Mouse (Mus musculus) CH12.LX (cell line): ENCODE measurements around the gene Actn4. TPM values are rescaled to one million over a fixed set of nuclear protein-coding genes. Genes with fewer than 3 reads are reported as not detected.

Experiments
- DNase-seq: peaks from one replicate; pipeline ENCODE4 v3.0.0-alpha.2; 2013; ENCODE audit errors: extremely low read depth
- H3K27ac ChIP-seq: 2 replicates; pipeline ENCODE4 v1.5.1; 2012; ENCODE audit warnings: low read depth, mild to moderate bottlenecking, control low read depth, moderate library complexity; ENCODE audit not compliant: insufficient read depth
- H3K27me3 ChIP-seq: replicated peaks from 2 replicates; pipeline ENCODE3; 2012; ENCODE audit warnings: inconsistent platforms
- H3K36me3 ChIP-seq, 2 experiments: replicated peaks in 1 of 2; 2 replicates each; pipeline versions ENCODE3 to v1.6.1; 2012; ENCODE audit warnings: inconsistent platforms in 1 of 2, low read length in 1 of 2, mild to moderate bottlenecking in 1 of 2, mixed read lengths in 1 of 2, moderate library complexity in 1 of 2; ENCODE audit not compliant: control insufficient read depth in 1 of 2, insufficient read depth in 1 of 2
- H3K4me1 ChIP-seq, 2 experiments: 2 replicates each; pipeline ENCODE4 v1.6.1; 2012; ENCODE audit warnings: inconsistent platforms in 1 of 2, moderate library complexity in 1 of 2; ENCODE audit not compliant: insufficient read depth in 2 of 2, control insufficient read depth in 1 of 2
- H3K4me2 ChIP-seq: 2 replicates; pipeline ENCODE4 v1.6.1; 2012; ENCODE audit warnings: low read depth, mild to moderate bottlenecking, control low read depth; ENCODE audit not compliant: poor library complexity, insufficient read depth, severe bottlenecking
- H3K4me3 ChIP-seq, 3 experiments: fragments of 150-350 bp in 1 of 3; sonication (generic) in 1 of 3; replicated peaks in 1 of 3; 2 replicates each; pipeline versions ENCODE3 to v1.5.1; 2011 to 2012; ENCODE audit warnings: low read depth in 2 of 3, low read length in 2 of 3, mild to moderate bottlenecking in 2 of 3, moderate library complexity in 2 of 3, control low read depth in 1 of 3, improper control_type of control experiment in 1 of 3, inconsistent platforms in 1 of 3, mixed read lengths in 1 of 3; ENCODE audit not compliant: poor library complexity in 1 of 3
- H3K79me2 ChIP-seq: replicated peaks from 2 replicates; pipeline ENCODE4 v1.6.1; 2012; ENCODE audit warnings: mild to moderate bottlenecking, moderate library complexity; ENCODE audit not compliant: control insufficient read depth, poor library complexity, insufficient read depth, severe bottlenecking; ENCODE audit errors: extremely low read depth
- H3K9ac ChIP-seq: 2 replicates; pipeline ENCODE4 v1.6.1; 2012; ENCODE audit warnings: low read depth, mild to moderate bottlenecking, control low read depth, moderate library complexity; ENCODE audit not compliant: insufficient read depth
- H3K9me3 ChIP-seq: replicated peaks from 2 replicates; pipeline ENCODE3; 2012; ENCODE audit warnings: low read length, inconsistent platforms, mixed read lengths
- BHLHE40 ChIP-seq: IDR thresholded peaks from 2 replicates; pipeline ENCODE4 v1.6.1; 2011; ENCODE audit warnings: mild to moderate bottlenecking, low read depth, low read length, improper control_type of control experiment
- CHD1 ChIP-seq: IDR thresholded peaks from 2 replicates; pipeline ENCODE4 v1.6.1; 2012; ENCODE audit warnings: low read depth, low read length, improper control_type of control experiment, inconsistent platforms
- CTCF ChIP-seq, 2 experiments: IDR thresholded peaks in 1 of 2; conservative IDR thresholded peaks in 1 of 2; 2 replicates each; pipeline ENCODE4 v1.5.1; 2011 to 2012; ENCODE audit warnings: low read depth in 2 of 2, low read length in 2 of 2, improper control_type of control experiment in 1 of 2, inconsistent platforms in 1 of 2, mild to moderate bottlenecking in 1 of 2, moderate library complexity in 1 of 2
- GABPA ChIP-seq: IDR thresholded peaks from 2 replicates; pipeline ENCODE4 v1.6.1; 2012; ENCODE audit warnings: low read depth, low read length, improper control_type of control experiment, inconsistent platforms; ENCODE audit not compliant: insufficient replicate concordance
- JUN ChIP-seq: IDR thresholded peaks from 2 replicates; pipeline ENCODE4 v1.6.1; 2011; ENCODE audit warnings: low read depth, mild to moderate bottlenecking, low read length, improper control_type of control experiment, moderate library complexity; ENCODE audit not compliant: insufficient read depth
- JUND ChIP-seq: conservative IDR thresholded peaks from 2 replicates; pipeline ENCODE4 v1.6.1; 2011; ENCODE audit warnings: low read depth, low read length, improper control_type of control experiment
- KAT2A ChIP-seq: IDR thresholded peaks from 2 replicates; pipeline ENCODE4 v1.6.1; 2012; ENCODE audit warnings: low read length, improper control_type of control experiment, inconsistent platforms; ENCODE audit not compliant: insufficient replicate concordance
- MEF2A ChIP-seq: IDR thresholded peaks from 2 replicates; pipeline ENCODE4 v1.6.1; 2014; ENCODE audit warnings: low read depth, mild to moderate bottlenecking, inconsistent platforms, low read length, improper control_type of control experiment, borderline replicate concordance
- PAX5 ChIP-seq: IDR thresholded peaks from 2 replicates; pipeline ENCODE4 v1.6.1; 2012; ENCODE audit warnings: low read length, inconsistent platforms, mixed read lengths
- POLR2A ChIP-seq: IDR thresholded peaks from 2 replicates; pipeline ENCODE4 v1.6.1; 2011; ENCODE audit warnings: low read depth, mild to moderate bottlenecking, improper control_type of control experiment, low read length
- POLR2AphosphoS2 ChIP-seq: IDR thresholded peaks from 2 replicates; pipeline ENCODE4 v1.6.1; 2011; ENCODE audit warnings: low read depth, low read length, improper control_type of control experiment
- RAD21 ChIP-seq: IDR thresholded peaks from 2 replicates; pipeline ENCODE4 v1.6.1; 2011; ENCODE audit warnings: low read depth, mild to moderate bottlenecking, low read length, improper control_type of control experiment, moderate library complexity
- TCF12 ChIP-seq: IDR thresholded peaks from 2 replicates; pipeline ENCODE4 v1.6.1; 2014; ENCODE audit warnings: low read depth, mild to moderate bottlenecking, inconsistent platforms, low read length, improper control_type of control experiment
- ZC3H11A ChIP-seq: IDR thresholded peaks from 2 replicates; pipeline ENCODE4 v1.6.1; 2012; ENCODE audit warnings: low read depth, mild to moderate bottlenecking, inconsistent platforms, low read length, improper control_type of control experiment
- dilution Hi-C: fragments of 300-500 bp; cut with MboI; formaldehyde crosslinking; loops from 2 replicates; pipeline ENCODE4 v1.14.3; 2020; ENCODE audit warnings: low sequenced_read_pairs; ENCODE audit not compliant: extremely low pct_unique_long_range_greater_than_20kb, extremely low pct_ligation_motif_present
- in situ Hi-C: fragments of 300-500 bp; cut with MboI; formaldehyde crosslinking; loops from 3 replicates; pipeline ENCODE4 v1.14.3; 2019; ENCODE audit warnings: low sequenced_read_pairs, low pct_ligation_motif_present, low pct_unique_long_range_greater_than_20kb, mixed read lengths
- polyA plus RNA-seq: library from polyadenylated mRNA; unstranded; fragments of >175 nt; gene quantifications from 2 replicates; pipeline ENCODE4 v1.2.1, GENCODE M21; 2012; ENCODE audit warnings: low read depth; ENCODE audit not compliant: insufficient read length
- total RNA-seq, 2 experiments: library from RNA; depleted of rRNA; stranded (reverse); fragments of 300-350 nt in 1 of 2; fragments of >200 nt in 1 of 2; gene quantifications; 2 replicates each; pipeline ENCODE4 v1.2.3; 2012 to 2014

Gene Actn4
- total and polyA plus RNA-seq, 3 experiments: 56.9 to 145 (median 63.4) TPM

DNA sequence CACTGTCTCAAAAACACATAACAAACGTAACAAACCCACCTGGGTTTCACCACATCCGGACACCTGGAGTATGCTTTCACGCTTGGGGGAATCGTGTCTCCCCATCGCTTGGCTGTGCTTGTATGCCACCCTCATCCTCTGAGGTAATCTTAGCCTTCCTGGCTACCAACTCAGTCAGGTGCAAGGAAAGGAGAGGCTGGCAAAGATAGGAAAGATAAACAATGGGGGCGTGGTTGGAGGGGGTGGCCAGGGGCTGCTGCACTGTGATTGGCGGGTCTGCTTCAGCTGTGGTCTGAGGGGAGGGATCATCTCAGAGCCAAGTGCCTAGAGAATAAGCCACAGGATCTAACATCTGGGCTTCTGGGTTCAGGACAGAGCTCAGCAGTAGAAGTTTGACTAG lies 82.5 kb downstream of the Actn4 start:
- peak; percentile 34 for DNase-seq
- Histone ChIP-seq H3K4me2 (no peak overlapping the region), H3K4me1 (peaks cover 3 to 14% of the 10 kb centered on the region in 2 experiments; a peak in 3 of 4 replicates), H3K9me3 (no peaks in the 10 kb centered on the region), H3K27me3 (no peaks in the 10 kb centered on the region), H3K9ac (no peak overlapping the region), H3K36me3 (no peaks in the 10 kb centered on the region), H3K4me3 (no peak overlapping the region), H3K27ac (no peak overlapping the region), H3K79me2 (no peaks in the 10 kb centered on the region)
- dilution Hi-C loops: no loop called here
- in situ Hi-C loops: no loop called here
- TF ChIP-seq BHLHE40 (0 out of 2 replicates have a peak, but pooled peaks have one; percentile 27), TCF12 (peak; percentile 18; the same call in 1 of the 2 replicates), JUND (no peak)

DNA sequence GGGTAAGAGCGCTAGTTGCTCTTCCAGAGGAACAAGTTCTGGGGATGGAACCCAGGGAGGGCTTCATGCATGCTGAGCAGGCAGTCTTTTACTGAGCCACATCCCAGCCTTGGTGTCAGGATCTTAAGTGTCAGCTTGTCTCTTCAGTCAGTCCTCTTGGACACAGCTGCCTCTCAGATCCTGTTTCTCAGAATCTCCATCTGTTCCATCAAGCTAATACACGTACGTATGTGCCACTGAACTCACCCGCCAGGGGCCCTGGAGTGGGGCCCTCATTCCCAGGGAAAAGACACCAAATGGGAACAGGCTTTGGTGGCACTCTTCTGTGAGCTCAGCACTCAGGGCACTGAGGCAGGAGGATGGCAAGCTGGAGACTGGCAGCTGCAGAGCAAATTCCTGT lies 84.3 kb downstream of the Actn4 start:
- H3K27ac ChIP-seq: no peak overlapping the region
- no peaks in the 10 kb centered on the region for H3K36me3 ChIP-seq
- no peaks in the 10 kb centered on the region for H3K79me2 ChIP-seq
- in situ Hi-C loops: no loop called here
- H3K4me1 ChIP-seq: peaks cover 3 to 14% of the 10 kb centered on the region in 2 experiments; a peak in 3 of 4 replicates
- H3K27me3 ChIP-seq: no peaks in the 10 kb centered on the region
- no peak for TF ChIP-seq RAD21
- no peak for TF ChIP-seq POLR2A
- no peak for TF ChIP-seq MEF2A
- no peak for TF ChIP-seq CHD1
- TF ChIP-seq JUN: no peak
- H3K4me2 ChIP-seq: no peak overlapping the region
- H3K4me3 ChIP-seq: no peak overlapping the region
- dilution Hi-C loops: no loop called here
- no peak overlapping the region for H3K9ac ChIP-seq
- no peak for DNase-seq
- H3K9me3 ChIP-seq: no peaks in the 10 kb centered on the region

DNA sequence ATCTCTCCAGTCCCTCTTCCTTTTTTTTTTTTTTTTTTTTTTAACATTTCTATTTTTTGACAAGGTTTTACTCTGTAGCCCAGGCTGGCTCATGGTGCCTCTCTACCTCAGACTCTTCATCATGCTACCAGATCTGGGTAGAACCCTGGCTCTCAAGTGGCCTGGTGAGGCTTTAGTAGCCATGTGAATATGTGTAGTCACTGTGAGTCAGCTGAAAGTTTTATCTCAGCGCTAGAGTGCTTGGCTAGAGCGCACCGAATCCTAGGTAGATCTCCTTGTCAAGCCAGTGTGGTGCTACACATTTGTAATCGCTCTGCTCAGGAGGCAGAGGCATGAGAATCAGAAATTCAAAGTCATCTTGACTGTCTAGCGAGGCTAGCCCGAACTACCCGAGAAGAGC lies 85.0 kb downstream of the Actn4 start:
- in situ Hi-C loops (no loop called here), dilution Hi-C loops (no loop called here)
- no peaks in the 10 kb centered on the region for H3K79me2 ChIP-seq
- H3K27ac ChIP-seq: no peak overlapping the region
- TF ChIP-seq POLR2AphosphoS2 (no peak), KAT2A (no peak), PAX5 (no peak), CTCF (conservative IDR thresholded peaks at IDR 0.05 in 1 of 2, IDR thresholded peaks at IDR 0.05 in 1 of 2; ENCODE audit: low read depth in 2 of 2, low read length in 2 of 2) (no peak), GABPA (no peak), ZC3H11A (no peak), JUN (no peak)
- H3K4me2 ChIP-seq: no peak overlapping the region
- H3K9ac ChIP-seq: no peak overlapping the region
- H3K4me3 ChIP-seq: no peak overlapping the region
- no peaks in the 10 kb centered on the region for H3K9me3 ChIP-seq
- H3K4me1 ChIP-seq: peaks cover 3 to 14% of the 10 kb centered on the region in 2 experiments; a peak in 3 of 4 replicates
- H3K36me3 ChIP-seq: no peaks in the 10 kb centered on the region
- no peaks in the 10 kb centered on the region for H3K27me3 ChIP-seq
- no peak for DNase-seq
